Mouse (Mus musculus) testis, adult 10 weeks (tissue): ENCODE results near the gene Fabp3. TPM values are rescaled to one million over a fixed set of nuclear protein-coding genes. Genes with fewer than 3 reads are reported as not detected.

ENCODE experiments used
- polyA plus RNA-seq: library from polyadenylated mRNA; stranded (reverse); fragments of 350-450 nt; fragmentation: Illumina TruSeq; extraction: RNeasy Lipid Tissue Mini Kit (QIAGEN cat#74804); gene quantifications from one replicate; pipeline ENCODE4 v1.2.3, GENCODE M21; 2014; ENCODE audit warnings: low read depth, low replicate concordance

The Fabp3 gene
- polyA plus RNA-seq: 79.8 TPM

DNA sequence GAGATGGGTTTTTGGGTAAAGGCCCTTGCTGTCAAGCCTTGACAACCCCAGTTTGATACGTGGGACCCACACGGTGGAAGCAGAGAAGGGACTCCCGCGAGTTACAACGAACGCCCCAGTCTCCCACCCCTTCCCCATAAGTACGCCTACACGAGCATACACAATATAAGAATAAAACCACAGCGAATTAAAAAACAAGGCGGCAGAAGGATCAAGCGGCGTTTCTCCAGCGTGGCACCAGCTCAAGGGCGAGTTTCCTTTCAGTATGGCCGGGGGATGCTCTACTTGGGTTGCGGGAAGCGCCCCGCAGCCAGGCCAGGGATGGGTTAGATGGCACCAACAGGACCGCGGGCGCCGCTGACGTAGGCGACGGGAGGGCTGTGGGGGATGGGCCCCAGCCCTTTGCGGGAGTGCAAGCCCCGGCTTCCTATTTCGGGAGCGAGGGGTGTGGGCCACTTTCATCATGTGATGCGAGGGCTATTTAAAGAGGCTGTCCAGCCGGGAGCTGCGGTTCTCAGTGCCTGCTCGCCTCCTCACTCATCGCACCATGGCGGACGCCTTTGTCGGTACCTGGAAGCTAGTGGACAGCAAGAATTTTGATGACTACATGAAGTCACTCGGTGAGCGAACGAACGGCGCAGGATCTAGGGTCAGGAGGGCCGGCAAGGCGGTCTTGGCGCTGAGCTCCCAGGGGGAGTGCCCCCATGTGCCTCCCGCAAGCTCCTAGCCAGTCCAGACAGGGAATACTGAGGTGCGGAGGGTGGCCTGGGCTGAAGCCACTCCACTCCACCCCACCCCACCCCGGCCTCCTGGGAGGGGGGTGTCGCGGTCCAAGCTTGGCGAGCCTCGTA lies at the start of gene Fabp3, which contains the start of gene Gm10570:
Gene Fabp3 (plus strand): TSS at position 365 of the 851 bp plus-strand sequence.
Gene Gm10570 (minus strand): TSS at position 444 of the 851 bp plus-strand sequence.

GRCm38 (mm10) chr4:130279105-130279504 lies 29.3 kb upstream of the Fabp3 start, which contains the start of gene Serinc2:
Gene Serinc2 (minus strand): TSS chr4:130279205.

GRCm38 (mm10) chr4:130359486-130360237 lies 51.3 kb downstream of the Fabp3 start, which contains the start of the genes Zcchc17 and Snrnp40:
Gene Zcchc17 (minus strand): TSS chr4:130359943.
Gene Snrnp40 (plus strand): TSS chr4:130360132.

Other genes starting within 250 kb of the Fabp3 start
- 2.9 TPM for gene Pef1, start 206.0 kb upstream of the Fabp3 start, polyA plus RNA-seq
- gene Hcrtr1, start 169.2 kb upstream of the Fabp3 start, polyA plus RNA-seq: not detected
- not detected for gene Tinagl1, start 133.5 kb upstream of the Fabp3 start, polyA plus RNA-seq
- gene Gm853, start 86.2 kb upstream of the Fabp3 start, polyA plus RNA-seq: not detected
- 0.18 TPM for gene Serinc2, start 29.4 kb upstream of the Fabp3 start, polyA plus RNA-seq
- not detected for gene Gm10570, start 79 bp downstream of the Fabp3 start, polyA plus RNA-seq
- gene Zcchc17, start 51.3 kb downstream of the Fabp3 start, polyA plus RNA-seq: 12.5 TPM
- 20.8 TPM for gene Snrnp40, start 51.5 kb downstream of the Fabp3 start, polyA plus RNA-seq